Mouse (Mus musculus): Measurements from ENCODE around the gene Rnf182. TPM values are rescaled to one million over a fixed set of nuclear protein-coding genes. Genes with fewer than 3 reads are reported as not detected.

Rnf182 gene
- not detected in 2 replicates for polyA plus RNA-seq (2012; ENCODE audit: low replicate concordance)

GRCm38 (mm10) chr13:43615577-43616254 is at the start of gene Rnf182:
Rnf182 (plus strand) TSS chr13:43615710.

Other genes starting within 250 kb of the Rnf182 start
- gene Nol7, start 217.3 kb upstream of the Rnf182 start, polyA plus RNA-seq (2012; ENCODE audit: low replicate concordance), result 162 and 253 TPM in 2 replicates
- gene Ranbp9, start 134.4 kb upstream of the Rnf182 start, polyA plus RNA-seq (2012; ENCODE audit: low replicate concordance), result 57.4 and 135 TPM in 2 replicates
- gene Mcur1, start 55.5 kb upstream of the Rnf182 start, polyA plus RNA-seq (2012; ENCODE audit: low replicate concordance), result 7.2 and 18.9 TPM in 2 replicates
- 54.1 and 77.4 TPM in 2 replicates for gene Cd83, start 169.1 kb downstream of the Rnf182 start, polyA plus RNA-seq (2012; ENCODE audit: low replicate concordance)

All from hematopoietic multipotent progenitor cell, adult 10-12 weeks (in vitro differentiated cells).